Mouse (Mus musculus): ENCODE data around the gene Mfrp. TPM values are rescaled to one million over a fixed set of nuclear protein-coding genes. Genes with fewer than 3 reads are reported as not detected.

Mfrp gene
- polyA plus RNA-seq, 1 experiment: 0.95 TPM

DNA sequence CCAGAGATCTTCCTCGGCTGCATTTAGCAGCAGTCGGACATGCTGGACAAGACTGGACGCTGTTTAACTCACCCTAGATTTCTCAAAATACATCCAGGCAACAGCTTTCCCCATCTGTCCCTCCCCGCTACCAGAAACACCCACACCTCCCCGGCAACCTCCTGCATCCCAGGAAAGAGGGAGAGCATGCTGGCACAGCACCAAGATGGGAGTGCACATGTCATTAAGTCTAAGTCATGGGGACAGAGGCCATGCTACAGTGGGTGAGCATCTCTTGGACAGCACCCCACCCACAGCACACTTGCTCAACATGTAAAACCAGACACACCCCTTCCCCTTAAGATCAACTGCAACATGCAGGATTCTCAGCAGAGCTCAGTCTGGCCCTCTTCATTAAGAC, 20.6 kb upstream of the Mfrp start:
- TF ChIP-seq POLR2A (IDR thresholded peaks at IDR 0.05; ENCODE audit: borderline replicate concordance, control insufficient read depth, low read depth, low read length): no peak
- no peak for TF ChIP-seq CTCF (IDR thresholded peaks at IDR 0.05; ENCODE audit: control insufficient read depth, insufficient read depth, low read length)
- H3K4me3 ChIP-seq (replicated peaks; ENCODE audit: control insufficient read depth, low read depth, low read length): no peak overlapping the region
- H3K4me1 ChIP-seq (ENCODE audit: control insufficient read depth, insufficient read depth, low read length): peaks cover 8% of the 10 kb centered on the region
- H3K27ac ChIP-seq (ENCODE audit: control insufficient read depth, insufficient read depth, low read depth, low read length, poor library complexity): no peak overlapping the region
- WGBS: 68% methylated on average over 5 of the region's 5 CpGs

DNA sequence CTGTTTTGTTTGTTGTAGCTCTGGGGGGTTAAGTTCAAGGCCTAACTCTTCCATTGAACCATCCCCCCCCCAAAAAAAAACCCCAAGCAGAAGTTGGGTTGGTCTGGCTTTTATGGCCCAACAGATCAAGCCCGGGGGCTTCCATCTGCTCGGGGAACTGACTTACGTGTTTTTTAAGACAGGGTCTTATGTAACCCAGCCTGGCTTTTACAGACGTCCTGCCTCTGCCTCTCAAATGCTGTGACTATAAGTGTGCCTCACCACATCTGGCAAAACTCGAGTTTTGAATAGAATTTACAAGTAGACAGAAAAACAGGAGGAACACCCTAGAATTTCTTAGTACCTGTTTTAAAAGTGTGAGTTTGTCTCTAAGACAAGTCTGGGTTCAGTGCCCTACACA, 19.9 kb upstream of the Mfrp start:
- WGBS: 39% methylated on average over 5 of the region's 5 CpGs
- TF ChIP-seq CTCF (IDR thresholded peaks at IDR 0.05; ENCODE audit: control insufficient read depth, insufficient read depth, low read length) (no peak), POLR2A (IDR thresholded peaks at IDR 0.05; ENCODE audit: borderline replicate concordance, control insufficient read depth, low read depth, low read length) (no peak)

DNA sequence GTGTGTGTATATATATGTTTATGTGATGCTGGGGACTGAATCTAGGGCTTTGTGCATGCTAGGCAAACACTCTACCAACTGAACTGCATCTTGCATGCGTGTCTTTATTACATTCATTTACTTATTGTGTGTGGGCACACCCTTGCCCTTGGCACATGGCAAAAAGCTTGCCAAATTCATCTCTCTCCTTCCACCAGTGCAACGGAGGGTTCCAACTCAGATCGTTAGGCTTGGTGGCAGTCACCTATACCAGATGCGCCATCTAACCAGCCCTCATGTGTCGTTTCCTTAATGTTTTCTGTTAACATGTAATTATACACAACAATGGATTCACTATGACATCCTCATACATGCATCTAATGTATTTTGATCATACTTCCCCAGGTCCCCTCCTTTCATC, 19.3 kb upstream of the Mfrp start:
- TF ChIP-seq POLR2A (IDR thresholded peaks at IDR 0.05; ENCODE audit: borderline replicate concordance, control insufficient read depth, low read depth, low read length) (no peak), CTCF (IDR thresholded peaks at IDR 0.05; ENCODE audit: control insufficient read depth, insufficient read depth, low read length) (no peak)
- Histone ChIP-seq H3K4me1 (ENCODE audit: control insufficient read depth, insufficient read depth, low read length) (peaks cover 8% of the 10 kb centered on the region), H3K4me3 (replicated peaks; ENCODE audit: control insufficient read depth, low read depth, low read length) (no peak overlapping the region), H3K27ac (ENCODE audit: control insufficient read depth, insufficient read depth, low read depth, low read length, poor library complexity) (no peak overlapping the region)
- WGBS: 83% methylated on average over 5 of the region's 5 CpGs

More for the DNA sequence above, 19.9 kb upstream of the Mfrp start:
- Histone ChIP-seq H3K4me3 (replicated peaks; ENCODE audit: control insufficient read depth, low read depth, low read length) (no peak overlapping the region), H3K4me1 (ENCODE audit: control insufficient read depth, insufficient read depth, low read length) (peaks cover 8% of the 10 kb centered on the region), H3K27ac (ENCODE audit: control insufficient read depth, insufficient read depth, low read depth, low read length, poor library complexity) (no peak overlapping the region)

DNA sequence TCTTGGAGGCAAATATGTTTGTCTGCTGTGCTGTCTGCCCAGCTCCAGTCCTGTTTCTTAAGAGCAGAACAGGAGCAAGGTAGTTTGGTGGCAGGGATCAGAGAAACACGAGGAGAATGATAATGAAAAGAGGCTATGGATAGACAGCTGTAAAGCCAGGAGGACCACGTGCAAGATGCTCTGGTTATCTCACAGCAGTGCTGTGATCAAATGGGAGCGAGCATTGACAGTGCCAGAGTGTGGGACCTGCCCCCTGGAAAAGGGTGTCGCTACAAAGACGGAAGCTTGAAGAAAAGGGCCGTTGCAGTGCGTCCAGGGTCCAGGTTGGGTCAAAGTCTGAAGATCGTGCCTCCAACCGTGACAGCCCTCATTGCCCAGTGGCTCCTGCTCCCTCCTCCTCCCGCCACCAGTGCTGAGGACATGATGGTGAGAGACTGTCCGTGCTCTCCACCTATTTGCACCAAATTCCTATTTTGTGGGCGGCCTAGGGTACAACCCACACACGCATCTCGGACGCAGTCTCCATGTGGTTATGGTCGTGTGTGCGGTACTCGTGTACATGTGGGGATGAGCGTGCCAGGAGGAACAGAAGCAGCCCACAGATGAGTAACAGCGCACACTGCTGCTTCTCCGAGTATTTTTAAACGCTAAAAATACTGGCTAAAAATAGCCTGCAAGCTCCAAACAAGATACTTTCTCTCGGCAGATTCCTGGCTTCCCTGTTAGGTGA, 18.0 kb upstream of the Mfrp start:
- H3K4me1 ChIP-seq (ENCODE audit: control insufficient read depth, insufficient read depth, low read length): peaks cover 10% of the 10 kb centered on the region
- no peak overlapping the region for H3K4me3 ChIP-seq (replicated peaks; ENCODE audit: control insufficient read depth, low read depth, low read length)
- TF ChIP-seq POLR2A (IDR thresholded peaks at IDR 0.05; ENCODE audit: borderline replicate concordance, control insufficient read depth, low read depth, low read length) (no peak), CTCF (IDR thresholded peaks at IDR 0.05; ENCODE audit: control insufficient read depth, insufficient read depth, low read length) (no peak)
- no peak overlapping the region for H3K27ac ChIP-seq (ENCODE audit: control insufficient read depth, insufficient read depth, low read depth, low read length, poor library complexity)
- WGBS: 15% methylated on average over 23 of the region's 23 CpGs

DNA sequence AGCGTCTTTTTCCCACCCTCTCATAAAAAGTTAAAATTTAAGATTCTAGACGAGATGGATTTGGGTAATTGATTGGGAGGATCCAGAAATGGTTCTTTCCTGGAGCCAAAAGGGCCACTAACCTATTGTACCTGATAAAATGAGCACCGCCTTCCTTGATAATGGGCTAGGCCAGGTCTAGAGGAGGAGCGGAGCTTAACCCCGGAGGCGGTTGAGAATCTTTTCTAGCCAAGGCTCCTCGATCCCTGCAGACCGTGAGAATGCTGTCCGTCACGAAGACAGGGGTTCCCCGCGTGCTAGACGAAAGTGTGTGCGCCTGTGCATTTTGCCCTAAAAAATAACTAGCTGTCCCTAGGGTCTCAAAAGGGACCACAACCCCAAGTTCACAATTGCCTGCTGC, 17.3 kb upstream of the Mfrp start:
- WGBS: 2% methylated on average over 14 of the region's 14 CpGs
- peaks cover 12% of the 10 kb centered on the region for H3K4me1 ChIP-seq (ENCODE audit: control insufficient read depth, insufficient read depth, low read length)
- TF ChIP-seq CTCF (IDR thresholded peaks at IDR 0.05; ENCODE audit: control insufficient read depth, insufficient read depth, low read length): no peak
- no peak for TF ChIP-seq POLR2A (IDR thresholded peaks at IDR 0.05; ENCODE audit: borderline replicate concordance, control insufficient read depth, low read depth, low read length)

DNA sequence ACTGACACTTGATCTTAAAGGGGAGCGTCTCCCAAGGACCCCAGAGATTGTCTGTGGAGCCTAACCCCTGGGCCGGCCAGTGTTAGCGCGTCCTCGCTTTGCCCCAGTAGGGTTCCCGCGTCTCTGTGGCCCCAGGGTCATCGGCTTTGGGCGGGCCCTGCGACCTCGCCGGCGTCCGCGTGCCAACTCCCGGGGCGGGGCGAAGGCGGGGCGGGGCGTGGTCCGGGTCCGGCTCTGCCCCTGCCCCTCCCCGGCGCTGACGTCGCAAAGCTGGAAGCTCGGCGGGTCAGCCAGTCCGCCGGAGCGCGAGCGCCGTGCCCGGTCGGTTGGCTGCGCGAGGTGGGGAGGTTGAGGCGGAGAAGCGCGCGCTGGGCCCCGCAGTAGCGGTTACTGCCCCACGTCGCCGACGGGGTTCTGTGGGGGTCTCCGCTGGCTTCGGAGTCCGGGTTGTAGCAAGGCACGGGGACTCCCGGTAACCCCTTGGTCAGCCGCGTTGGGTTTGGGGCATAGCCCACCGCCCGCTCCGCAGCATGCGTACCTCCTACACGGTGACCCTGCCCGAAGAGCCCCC, 16.8 kb upstream of the Mfrp start:
- Histone ChIP-seq H3K27ac (ENCODE audit: control insufficient read depth, insufficient read depth, low read depth, low read length, poor library complexity) (no peak overlapping the region), H3K4me1 (ENCODE audit: control insufficient read depth, insufficient read depth, low read length) (peaks cover 14% of the 10 kb centered on the region), H3K4me3 (replicated peaks; ENCODE audit: control insufficient read depth, low read depth, low read length) (peak overlapping the region; percentile 57)
- WGBS: under 1% methylated on average over 62 of the region's 62 CpGs
- TF ChIP-seq CTCF (IDR thresholded peaks at IDR 0.05; ENCODE audit: control insufficient read depth, insufficient read depth, low read length): no peak
- TF ChIP-seq POLR2A (IDR thresholded peaks at IDR 0.05; ENCODE audit: borderline replicate concordance, control insufficient read depth, low read depth, low read length): peak; percentile 49; the same call in 1 of the 2 replicates

More for the DNA sequence above, 17.3 kb upstream of the Mfrp start:
- Histone ChIP-seq H3K4me3 (replicated peaks; ENCODE audit: control insufficient read depth, low read depth, low read length) (no peak overlapping the region), H3K27ac (ENCODE audit: control insufficient read depth, insufficient read depth, low read depth, low read length, poor library complexity) (no peak overlapping the region)

DNA sequence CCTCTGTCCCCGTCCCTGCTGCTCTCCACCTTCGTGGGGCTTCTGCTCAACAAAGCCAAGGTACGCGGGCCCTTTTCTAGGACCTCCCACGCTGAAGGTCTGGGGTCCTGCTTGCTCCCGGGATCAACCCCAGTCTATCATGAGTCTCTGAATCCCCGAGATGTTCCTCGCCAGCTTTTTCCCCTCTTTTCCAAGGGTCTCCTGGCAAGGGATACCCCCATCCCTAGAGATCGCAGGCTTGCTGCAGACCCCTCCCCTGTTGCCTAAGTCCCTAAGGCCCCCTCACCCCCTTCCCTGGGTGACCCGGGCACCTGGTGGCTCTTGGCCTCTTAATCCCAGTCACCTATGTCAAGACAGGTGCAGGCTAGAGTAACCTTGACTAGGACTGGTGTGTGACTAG, 16.3 kb upstream of the Mfrp start:
- Histone ChIP-seq H3K4me3 (replicated peaks; ENCODE audit: control insufficient read depth, low read depth, low read length) (peak overlapping the region; percentile 57), H3K4me1 (ENCODE audit: control insufficient read depth, insufficient read depth, low read length) (peaks cover 14% of the 10 kb centered on the region), H3K27ac (ENCODE audit: control insufficient read depth, insufficient read depth, low read depth, low read length, poor library complexity) (no peak overlapping the region)
- TF ChIP-seq POLR2A (IDR thresholded peaks at IDR 0.05; ENCODE audit: borderline replicate concordance, control insufficient read depth, low read depth, low read length): no peak
- TF ChIP-seq CTCF (IDR thresholded peaks at IDR 0.05; ENCODE audit: control insufficient read depth, insufficient read depth, low read length): no peak
- WGBS: 18% methylated on average over 10 of the region's 10 CpGs

DNA sequence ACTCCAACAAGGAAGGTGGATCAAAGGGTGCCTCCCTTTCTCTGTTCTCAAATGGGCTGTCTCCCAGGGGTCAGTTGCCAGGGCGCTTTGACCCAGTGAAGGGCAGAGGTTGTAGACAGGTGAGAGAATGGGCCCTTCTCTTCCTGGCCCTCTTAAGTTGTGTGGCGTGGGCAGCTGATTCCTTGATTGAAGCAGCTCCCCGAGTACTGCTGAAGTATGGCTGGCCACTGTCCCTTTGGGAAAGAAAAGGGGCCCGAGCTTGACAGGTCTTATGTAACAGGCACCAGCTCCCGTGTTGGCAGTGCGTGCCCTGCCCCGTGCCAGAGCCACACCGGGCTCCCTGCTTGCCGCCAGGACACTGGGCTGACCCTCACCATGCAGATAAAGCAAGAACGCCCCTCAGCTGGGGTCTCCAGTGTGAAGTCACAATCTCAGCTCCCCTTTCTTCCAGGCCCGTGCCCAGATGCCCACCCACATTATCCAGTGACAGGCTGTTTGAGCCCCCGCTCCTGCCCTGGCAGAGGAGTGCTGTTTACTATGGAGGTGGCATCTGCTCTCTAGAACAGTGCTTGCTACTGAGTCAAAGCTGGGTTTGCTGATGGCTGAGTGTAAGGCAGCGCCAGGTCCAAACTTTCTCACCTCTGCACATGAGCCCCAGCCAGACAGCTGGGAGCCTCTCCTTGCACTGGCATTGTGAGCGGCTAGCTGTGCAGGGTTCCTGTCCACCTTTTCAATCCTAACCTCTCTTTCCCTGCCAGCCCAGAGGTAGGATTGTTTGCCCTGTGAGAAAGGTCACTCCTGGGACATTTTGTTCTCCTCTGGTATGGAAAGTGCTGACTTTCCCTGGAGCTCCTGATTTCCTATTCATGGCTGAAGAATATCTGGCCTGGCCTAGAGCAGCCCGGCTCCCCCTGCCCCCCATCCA, 15.5 kb upstream of the Mfrp start:
- TF ChIP-seq CTCF (IDR thresholded peaks at IDR 0.05; ENCODE audit: control insufficient read depth, insufficient read depth, low read length): no peak
- TF ChIP-seq POLR2A (IDR thresholded peaks at IDR 0.05; ENCODE audit: borderline replicate concordance, control insufficient read depth, low read depth, low read length): no peak
- 71% methylated on average over 15 of the region's 15 CpGs for WGBS
- Histone ChIP-seq H3K4me3 (replicated peaks; ENCODE audit: control insufficient read depth, low read depth, low read length) (no peak overlapping the region), H3K27ac (ENCODE audit: control insufficient read depth, insufficient read depth, low read depth, low read length, poor library complexity) (no peak overlapping the region), H3K4me1 (ENCODE audit: control insufficient read depth, insufficient read depth, low read length) (peaks cover 13% of the 10 kb centered on the region)

All from bone marrow, adult 2 months (tissue).